Mouse (Mus musculus) midbrain, postnatal 0 days (tissue): Measurements from ENCODE around the gene Trub2. TPM values are rescaled to one million over a fixed set of nuclear protein-coding genes. Genes with fewer than 3 reads are reported as not detected.
A peak's percentile ranks its signal among the peaks of the same experiment; 100 is the strongest.

Source experiments
- ATAC-seq: fragments of 200-750 bp; cut with Nextera tagmentation; 2 replicates; pipeline ENCODE4 v1.8.0; 2017; ENCODE audit warnings: moderate number of reproducible peaks, mild to moderate bottlenecking, moderate TSS enrichment, moderate library complexity; ENCODE audit not compliant: low FRiP score
- DNase-seq: peaks from one replicate; pipeline ENCODE4 v3.0.0-alpha.2; 2015; ENCODE audit warnings: low spot score
- H3K27ac ChIP-seq: fragments of 300-500 bp; sonication (generic); 2 replicates; pipeline ENCODE4 v1.5.1; 2014; ENCODE audit warnings: low read depth, mild to moderate bottlenecking, low read length, mixed read lengths
- H3K27me3 ChIP-seq: fragments of 300-500 bp; sonication (generic); 2 replicates; pipeline ENCODE4 v1.6.1; 2014; ENCODE audit warnings: low read length, control low read depth, mixed read lengths; ENCODE audit not compliant: insufficient read depth
- H3K36me3 ChIP-seq: fragments of 300-500 bp; sonication (generic); 2 replicates; pipeline ENCODE4 v1.6.1; 2014; ENCODE audit warnings: low read length, control low read depth, mixed read lengths; ENCODE audit not compliant: insufficient read depth
- H3K4me1 ChIP-seq: fragments of 300-500 bp; sonication (generic); 2 replicates; pipeline ENCODE4 v1.6.1; 2014; ENCODE audit warnings: mild to moderate bottlenecking, control low read depth, antibody characterized with exemption, low read length, mixed read lengths; ENCODE audit not compliant: insufficient read depth
- H3K4me2 ChIP-seq: fragments of 300-500 bp; sonication (generic); 2 replicates; pipeline ENCODE4 v1.6.1; 2014; ENCODE audit warnings: low read depth, mild to moderate bottlenecking, low read length, mixed read lengths; ENCODE audit not compliant: poor library complexity, severe bottlenecking
- H3K4me3 ChIP-seq: fragments of 300-500 bp; sonication (generic); 2 replicates; pipeline ENCODE4 v1.5.1; 2014; ENCODE audit warnings: low read depth, mild to moderate bottlenecking, low read length, moderate library complexity
- H3K9ac ChIP-seq: fragments of 300-500 bp; sonication (generic); replicated peaks from 2 replicates; pipeline ENCODE4 v1.6.1; 2014; ENCODE audit warnings: mild to moderate bottlenecking, low read length, moderate library complexity, mixed read lengths; ENCODE audit not compliant: poor library complexity, severe bottlenecking
- H3K9me3 ChIP-seq: fragments of 300-500 bp; sonication (generic); 2 replicates; pipeline ENCODE4 v1.6.1; 2016; ENCODE audit warnings: low read length, control low read depth
- CTCF ChIP-seq: IDR thresholded peaks from 2 replicates; pipeline ENCODE4 v1.5.1; 2016; ENCODE audit warnings: antibody characterized with exemption, mild to moderate bottlenecking
- WGBS: fragments of 180-500 bp; shearing (Covaris S2); extraction: QIAGEN DNeasy Blood & Tissue Kit; methylation state at CpG from one replicate; pipeline ENCODE4 v1.1.7; 2014; 5-methylcytosine and 5-hydroxymethylcytosine counted together
- polyA plus RNA-seq: library from polyadenylated mRNA; unstranded; fragments of >200 nt; fragmentation: Nextera tagmentation; extraction: Ambion mirVana; gene quantifications from 2 replicates; pipeline ENCODE4 v1.2.1, GENCODE M21; 2015
- total RNA-seq: library from RNA; depleted of rRNA; stranded (reverse); fragments of >200 nt; gene quantifications from 2 replicates; pipeline ENCODE4 v1.2.3, GENCODE M21; 2014

The Trub2 gene
- total and polyA plus RNA-seq, 2 experiments from 2014 or later: 32.0 to 36.7 TPM

DNA sequence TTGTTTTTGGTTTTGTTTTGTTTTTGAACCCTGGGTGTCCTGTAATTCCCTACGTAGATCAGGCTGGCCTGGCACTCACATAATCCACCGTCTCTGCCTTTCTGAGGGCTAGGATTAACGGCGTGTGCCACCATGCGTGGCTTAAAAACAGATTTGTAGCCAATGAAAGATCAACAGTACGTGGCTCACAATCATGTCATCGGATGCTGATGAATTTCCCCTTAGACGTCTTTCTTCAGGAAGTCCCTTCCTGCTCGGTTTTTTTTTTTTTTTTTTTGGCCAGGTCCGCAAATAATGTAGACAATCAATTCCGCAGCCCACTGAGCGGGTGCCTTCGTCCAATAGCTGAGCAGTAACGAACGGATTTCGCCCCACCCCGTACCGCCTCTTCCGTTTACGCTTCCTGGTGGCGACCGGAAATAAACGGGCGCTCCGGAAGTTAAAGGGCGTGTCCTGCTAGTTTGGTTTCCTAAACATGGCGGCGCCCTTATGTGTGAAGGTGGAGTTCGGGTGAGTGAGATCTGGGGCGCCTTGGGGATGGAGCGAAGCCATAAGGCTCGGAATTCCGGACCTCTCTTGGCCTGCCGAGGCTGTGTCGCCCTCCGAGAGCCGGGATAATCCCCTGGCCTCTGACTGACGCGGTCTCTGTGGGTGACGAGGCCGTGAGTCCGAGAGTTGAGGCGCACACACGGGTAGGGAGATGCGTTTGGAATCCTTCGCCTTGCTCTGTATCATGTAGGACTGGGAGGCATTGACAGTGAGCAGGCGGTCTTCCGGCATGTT lies 38.8 kb upstream of the Trub2 start:
- peak; percentile 48 for TF ChIP-seq CTCF
- WGBS: under 1% methylated on average over 48 of the region's 48 CpGs
- H3K4me3 ChIP-seq: peak overlapping the region; percentile 87
- no peaks in the 10 kb centered on the region for H3K36me3 ChIP-seq
- peak overlapping the region; percentile 77 for H3K4me2 ChIP-seq
- ATAC-seq (peak; percentile 96), DNase-seq (peak; percentile 99)
- no peaks in the 10 kb centered on the region for H3K27me3 ChIP-seq
- H3K27ac ChIP-seq: peak overlapping the region; percentile 86
- peak overlapping the region; percentile 76 for H3K9ac ChIP-seq
- no peaks in the 10 kb centered on the region for H3K9me3 ChIP-seq
- peaks cover 3% of the 10 kb centered on the region; the same call in 1 of the 2 replicates for H3K4me1 ChIP-seq

DNA sequence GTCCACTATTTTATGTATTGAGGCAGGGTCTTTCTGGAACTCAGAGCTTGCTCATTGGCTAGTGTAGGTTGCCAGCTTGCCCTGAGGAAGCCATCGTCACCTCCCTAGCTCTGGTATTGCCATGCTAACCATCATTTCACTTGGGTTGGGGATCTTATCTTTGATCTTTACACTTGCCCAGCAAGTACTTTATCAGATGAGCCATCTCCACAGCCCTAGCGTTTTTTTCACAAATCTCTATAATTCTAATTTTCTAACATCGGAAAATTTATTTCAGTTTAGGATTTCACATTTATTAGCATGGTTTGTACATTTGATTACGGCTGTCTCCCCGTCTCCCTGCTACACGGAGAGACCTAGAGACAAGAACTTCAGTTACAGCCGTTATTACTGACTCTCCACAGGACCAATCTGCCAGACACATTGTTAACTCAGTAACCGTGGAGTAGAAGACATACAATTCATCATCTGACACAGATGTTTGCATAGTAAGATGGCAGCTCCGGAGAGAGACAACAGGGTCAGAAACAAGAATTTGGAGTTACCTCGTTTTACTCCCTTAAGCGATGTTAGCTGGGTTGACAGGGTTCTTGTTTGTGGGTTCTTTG lies 38.1 kb upstream of the Trub2 start:
- Histone ChIP-seq H3K27me3 (no peaks in the 10 kb centered on the region), H3K36me3 (no peaks in the 10 kb centered on the region), H3K27ac (peak overlapping the region; percentile 86), H3K4me2 (peak overlapping the region; percentile 56), H3K9ac (peak overlapping the region; percentile 63), H3K4me3 (peak overlapping the region; percentile 87), H3K4me1 (peaks cover 3% of the 10 kb centered on the region; the same call in 1 of the 2 replicates), H3K9me3 (no peaks in the 10 kb centered on the region)
- TF ChIP-seq CTCF: no peak
- DNase-seq (no peak), ATAC-seq (peak; percentile 48; the same call in 1 of the 2 replicates)
- 8% methylated on average over 11 of the region's 11 CpGs for WGBS

DNA sequence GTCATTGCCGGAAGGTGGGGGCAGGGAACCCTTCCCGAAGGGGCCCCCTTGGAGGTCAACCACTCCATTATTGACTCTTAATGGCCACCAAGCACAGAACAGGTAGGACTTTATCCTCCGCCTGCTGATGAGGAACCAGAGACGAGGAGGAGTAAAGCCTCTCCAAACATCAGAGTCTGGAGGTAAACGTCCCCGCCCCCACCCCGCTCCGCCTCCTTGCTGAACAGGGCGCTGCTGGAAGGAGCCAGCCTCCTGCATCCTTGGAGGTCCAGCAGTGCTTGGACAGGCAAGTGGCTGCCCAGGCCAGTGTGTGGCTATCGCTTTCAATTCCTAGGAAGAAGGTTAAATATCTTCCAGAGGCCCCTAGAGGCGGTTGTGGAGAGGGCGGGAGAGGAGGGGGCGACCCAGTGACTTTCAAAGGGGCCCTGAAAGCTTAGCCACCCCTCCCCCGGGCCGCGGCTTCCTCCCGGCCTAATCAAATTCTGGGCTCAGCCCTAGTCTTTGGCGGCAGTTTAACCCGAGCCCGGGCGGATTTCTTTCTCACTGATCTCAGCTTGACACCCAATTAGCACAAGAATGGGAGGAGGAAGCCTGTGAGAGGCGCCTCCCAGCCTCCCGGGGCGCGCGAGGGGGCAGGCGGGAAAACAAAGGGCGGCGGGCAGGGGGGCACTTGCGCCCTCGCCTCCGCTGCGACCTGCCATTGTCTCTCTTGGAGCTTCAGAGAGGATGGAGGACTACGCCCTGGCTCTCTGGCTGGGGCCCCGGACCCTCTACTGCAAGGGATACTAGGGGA lies 31.9 kb upstream of the Trub2 start, which contains the start of gene Urm1:
Gene Urm1, plus strand, starts transcription at position 51 of the 793 bp plus-strand sequence.
- Histone ChIP-seq H3K4me2 (peak within 1 kb of the TSS; percentile 77), H3K4me3 (peak within 1 kb of the TSS; percentile 44), H3K9me3 (no peaks in the 10 kb centered on the region), H3K27me3 (no peaks in the 10 kb centered on the region), H3K27ac (peak within 1 kb of the TSS; percentile 91), H3K9ac (peak within 1 kb of the TSS; percentile 71), H3K4me1 (peaks cover 12% of the 10 kb centered on the region; the same call in 1 of the 2 replicates), H3K36me3 (peaks cover 18% of the 10 kb centered on the region)
- DNase-seq: peak; percentile 89
- peak; percentile 79 for ATAC-seq
- TF ChIP-seq CTCF: peak; percentile 34
- under 1% methylated on average over 34 of the region's 35 CpGs for WGBS

DNA sequence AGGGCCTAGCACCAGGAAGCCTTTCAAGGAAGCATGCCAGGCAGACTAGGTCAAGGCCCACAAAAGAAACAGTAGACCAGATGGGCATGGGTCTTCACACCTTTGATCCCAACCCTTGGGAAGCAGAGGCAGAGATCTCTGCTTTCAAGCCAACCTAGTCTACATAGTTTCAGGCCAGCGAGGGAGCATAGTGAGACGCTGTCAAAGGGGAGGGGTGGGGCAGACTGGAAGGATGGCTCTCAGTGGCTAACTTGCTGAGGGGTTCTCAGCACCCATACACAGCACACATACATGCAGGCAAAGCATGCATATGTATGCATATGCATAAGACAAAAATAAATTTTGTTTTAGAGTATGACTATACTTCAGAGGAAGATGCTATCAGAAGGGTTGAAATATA lies 31.1 kb upstream of the Trub2 start:
- Histone ChIP-seq H3K9ac (no peak overlapping the region), H3K36me3 (peaks cover 26% of the 10 kb centered on the region), H3K4me3 (no peak overlapping the region), H3K9me3 (no peaks in the 10 kb centered on the region), H3K27ac (peak overlapping the region; percentile 91), H3K27me3 (no peaks in the 10 kb centered on the region), H3K4me1 (peaks cover 12% of the 10 kb centered on the region; the same call in 1 of the 2 replicates), H3K4me2 (peak overlapping the region; percentile 77; the same call in 1 of the 2 replicates)
- TF ChIP-seq CTCF: no peak
- no peak for ATAC-seq
- WGBS: 11% methylated on average over 2 of the region's 2 CpGs
- DNase-seq: no peak

DNA sequence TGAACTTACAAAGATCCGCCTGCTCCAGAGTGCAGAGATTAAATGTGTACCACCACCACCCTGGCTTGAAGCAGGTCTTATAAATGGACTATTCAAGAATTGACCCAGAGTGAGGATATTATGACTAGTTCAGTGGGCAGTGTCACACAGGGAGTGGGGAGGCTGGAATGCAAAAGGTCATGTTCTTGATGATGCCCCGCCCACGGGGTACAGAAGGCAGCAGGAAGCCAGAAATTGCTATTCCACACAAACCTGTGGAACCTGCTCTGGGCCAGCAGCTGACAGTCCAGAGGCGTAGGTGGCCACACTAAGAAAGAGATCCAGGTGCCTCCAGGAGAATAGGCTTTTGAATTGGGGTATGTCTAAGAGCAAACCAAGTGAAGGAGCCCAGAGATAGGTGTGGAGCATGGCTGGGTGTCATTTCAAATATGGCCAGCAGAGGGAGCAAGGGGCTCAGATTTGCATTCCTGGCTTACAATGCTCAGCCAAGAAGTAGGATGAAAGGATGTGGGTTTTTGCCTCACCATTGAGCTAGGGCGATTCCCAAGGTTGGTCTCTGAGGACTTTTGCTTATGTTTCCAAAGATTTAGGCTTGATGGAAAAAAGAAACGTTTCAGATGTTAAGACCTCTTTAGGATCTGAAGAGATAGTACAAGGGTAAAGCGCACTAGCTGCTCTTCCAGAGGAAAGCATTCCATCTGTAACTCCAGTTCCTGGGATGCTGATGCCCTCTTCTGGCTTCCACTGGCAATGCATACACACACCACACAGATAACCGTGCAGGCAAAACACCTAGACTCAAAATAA lies 29.3 kb upstream of the Trub2 start:
- H3K4me3 ChIP-seq: no peak overlapping the region
- H3K9ac ChIP-seq: no peak overlapping the region
- peak overlapping the region; percentile 9; the same call in 1 of the 2 replicates for H3K4me2 ChIP-seq

More for the DNA sequence above, 29.3 kb upstream of the Trub2 start:
- ATAC-seq (peak; percentile 69), DNase-seq (peak; percentile 87)
- Histone ChIP-seq H3K4me1 (peaks cover 12% of the 10 kb centered on the region; the same call in 1 of the 2 replicates), H3K36me3 (peaks cover 41% of the 10 kb centered on the region), H3K27me3 (no peaks in the 10 kb centered on the region), H3K27ac (peak overlapping the region; percentile 70; the same call in 1 of the 2 replicates), H3K9me3 (no peaks in the 10 kb centered on the region)
- peak; percentile 85 for TF ChIP-seq CTCF
- 36% methylated on average over 8 of the region's 8 CpGs for WGBS
